Mouse (Mus musculus): Measurements from ENCODE around the gene Olfr1094. TPM values are rescaled to one million over a fixed set of nuclear protein-coding genes. Genes with fewer than 3 reads are reported as not detected.

Olfr1094 gene
- polyA plus RNA-seq (2014; fragmentation: Nextera tagmentation; extraction: Ambion mirVana) = not detected in 2 replicates

GRCm38 (mm10) chr2:86824363-86824762 lies at the start of gene Olfr1094:
Gene Olfr1094, plus strand, starts transcription at chr2:86824663.
- Histone ChIP-seq H3K4me3 (ENCODE audit: low read length) (no peak within 1 kb of the TSS), H3K4me2 (replicated peaks; ENCODE audit: low read depth, low read length) (no peak within 1 kb of the TSS), H3K9ac (ENCODE audit: low read depth, low read length) (no peak within 1 kb of the TSS), H3K27ac (ENCODE audit: low read depth, low read length) (no peak within 1 kb of the TSS), H3K36me3 (ENCODE audit: control insufficient read depth, insufficient read depth, low read length) (no peaks in the 10 kb centered on the region), H3K27me3 (ENCODE audit: control insufficient read depth, insufficient read depth, low read length) (no peaks in the 10 kb centered on the region), H3K4me1 (ENCODE audit: control insufficient read depth, insufficient read depth, low read length) (no peaks in the 10 kb centered on the region), H3K9me3 (ENCODE audit: control insufficient read depth, low read length) (no peaks in the 10 kb centered on the region)
- no peak for ATAC-seq (ENCODE audit: low FRiP score, low TSS enrichment)

GRCm38 (mm10) chr2:86782179-86782578 lies 42.3 kb upstream of the Olfr1094 start, which contains the start of gene Olfr1093:
Gene Olfr1093, plus strand, starts transcription at chr2:86782479.
- no peak for ATAC-seq (ENCODE audit: low FRiP score, low TSS enrichment)

GRCm38 (mm10) chr2:86809918-86810317 lies 14.5 kb upstream of the Olfr1094 start, which contains the start of gene Olfr141:
Gene Olfr141, minus strand, starts transcription at chr2:86810018.
- H3K4me1 ChIP-seq (ENCODE audit: control insufficient read depth, insufficient read depth, low read length) = no peaks in the 10 kb centered on the region
- no peaks in the 10 kb centered on the region for H3K27me3 ChIP-seq (ENCODE audit: control insufficient read depth, insufficient read depth, low read length)
- H3K27ac ChIP-seq (ENCODE audit: low read depth, low read length) = no peak within 1 kb of the TSS
- H3K4me2 ChIP-seq (replicated peaks; ENCODE audit: low read depth, low read length) = no peak within 1 kb of the TSS
- no peak within 1 kb of the TSS for H3K4me3 ChIP-seq (ENCODE audit: low read length)
- no peak for ATAC-seq (ENCODE audit: low FRiP score, low TSS enrichment)
- H3K9me3 ChIP-seq (ENCODE audit: control insufficient read depth, low read length) = no peaks in the 10 kb centered on the region
- H3K36me3 ChIP-seq (ENCODE audit: control insufficient read depth, insufficient read depth, low read length) = no peaks in the 10 kb centered on the region
- no peak within 1 kb of the TSS for H3K9ac ChIP-seq (ENCODE audit: low read depth, low read length)

More at GRCm38 (mm10) chr2:86782179-86782578, 42.3 kb upstream of the Olfr1094 start, which contains the start of gene Olfr1093:
- no peaks in the 10 kb centered on the region for H3K9me3 ChIP-seq (ENCODE audit: control insufficient read depth, low read length)
- 82% methylated on average over 2 of the region's 2 CpGs for WGBS
- no peaks in the 10 kb centered on the region for H3K36me3 ChIP-seq (ENCODE audit: control insufficient read depth, insufficient read depth, low read length)
- H3K27me3 ChIP-seq (ENCODE audit: control insufficient read depth, insufficient read depth, low read length) = no peaks in the 10 kb centered on the region
- no peaks in the 10 kb centered on the region for H3K4me1 ChIP-seq (ENCODE audit: control insufficient read depth, insufficient read depth, low read length)
- H3K4me2 ChIP-seq (replicated peaks; ENCODE audit: low read depth, low read length) = no peak within 1 kb of the TSS
- H3K9ac ChIP-seq (ENCODE audit: low read depth, low read length) = no peak within 1 kb of the TSS
- no peak within 1 kb of the TSS for H3K4me3 ChIP-seq (ENCODE audit: low read length)
- H3K27ac ChIP-seq (ENCODE audit: low read depth, low read length) = no peak within 1 kb of the TSS

- no peaks in the 10 kb centered on the region for H3K9me3 ChIP-seq (ENCODE audit: control insufficient read depth, low read length)
- no peaks in the 10 kb centered on the region for H3K27me3 ChIP-seq (ENCODE audit: control insufficient read depth, insufficient read depth, low read length)
- WGBS = 91% methylated on average over 3 of the region's 3 CpGs
- H3K36me3 ChIP-seq (ENCODE audit: control insufficient read depth, insufficient read depth, low read length) = no peaks in the 10 kb centered on the region
- no peak for ATAC-seq (ENCODE audit: low FRiP score, low TSS enrichment)
- H3K4me2 ChIP-seq (replicated peaks; ENCODE audit: low read depth, low read length) = no peak within 1 kb of the TSS
- H3K4me1 ChIP-seq (ENCODE audit: control insufficient read depth, insufficient read depth, low read length) = no peaks in the 10 kb centered on the region
- no peak within 1 kb of the TSS for H3K4me3 ChIP-seq (ENCODE audit: low read length)
- H3K27ac ChIP-seq (ENCODE audit: low read depth, low read length) = no peak within 1 kb of the TSS
- H3K9ac ChIP-seq (ENCODE audit: low read depth, low read length) = no peak within 1 kb of the TSS
Measured at GRCm38 (mm10) chr2:86851596-86851995, 27.1 kb downstream of the Olfr1094 start, which contains the start of gene Olfr1095. Gene Olfr1095, minus strand, starts transcription at chr2:86851696.

- Histone ChIP-seq H3K36me3 (ENCODE audit: control insufficient read depth, insufficient read depth, low read length) (no peaks in the 10 kb centered on the region), H3K27me3 (ENCODE audit: control insufficient read depth, insufficient read depth, low read length) (no peaks in the 10 kb centered on the region), H3K4me2 (replicated peaks; ENCODE audit: low read depth, low read length) (no peak within 1 kb of the TSS), H3K4me1 (ENCODE audit: control insufficient read depth, insufficient read depth, low read length) (no peaks in the 10 kb centered on the region), H3K9ac (ENCODE audit: low read depth, low read length) (no peak within 1 kb of the TSS), H3K9me3 (ENCODE audit: control insufficient read depth, low read length) (no peaks in the 10 kb centered on the region), H3K4me3 (ENCODE audit: low read length) (no peak within 1 kb of the TSS), H3K27ac (ENCODE audit: low read depth, low read length) (no peak within 1 kb of the TSS)
- ATAC-seq (ENCODE audit: low FRiP score, low TSS enrichment) = no peak
- 40% methylated on average over 1 of the region's 1 CpGs for WGBS
Measured at GRCm38 (mm10) chr2:86874702-86875101, 50.2 kb downstream of the Olfr1094 start, which contains the start of gene Gm13723. Gene Gm13723, minus strand, starts transcription at chr2:86874802.

Other genes starting within 250 kb of the Olfr1094 start
- not detected in 2 replicates for gene Olfr1082, start 225.7 kb upstream of the Olfr1094 start, polyA plus RNA-seq (2014; fragmentation: Nextera tagmentation; extraction: Ambion mirVana)
- not detected in 2 replicates for gene Olfr1084, start 184.9 kb upstream of the Olfr1094 start, polyA plus RNA-seq (2014; fragmentation: Nextera tagmentation; extraction: Ambion mirVana)
- not detected in 2 replicates for gene Olfr1085, start 162.6 kb upstream of the Olfr1094 start, polyA plus RNA-seq (2014; fragmentation: Nextera tagmentation; extraction: Ambion mirVana)
- gene Olfr1086, start 144.6 kb upstream of the Olfr1094 start, polyA plus RNA-seq (2014; fragmentation: Nextera tagmentation; extraction: Ambion mirVana) = not detected in 2 replicates
- not detected in 2 replicates for gene Olfr1087, start 126.3 kb upstream of the Olfr1094 start, polyA plus RNA-seq (2014; fragmentation: Nextera tagmentation; extraction: Ambion mirVana)
- not detected in 2 replicates for gene Olfr1089, start 91.0 kb upstream of the Olfr1094 start, polyA plus RNA-seq (2014; fragmentation: Nextera tagmentation; extraction: Ambion mirVana)
- not detected in 2 replicates for gene Olfr1090, start 65.7 kb upstream of the Olfr1094 start, polyA plus RNA-seq (2014; fragmentation: Nextera tagmentation; extraction: Ambion mirVana)
- gene Olfr1093, start 42.2 kb upstream of the Olfr1094 start, polyA plus RNA-seq (2014; fragmentation: Nextera tagmentation; extraction: Ambion mirVana) = not detected in 2 replicates
- gene Olfr141, start 14.6 kb upstream of the Olfr1094 start, polyA plus RNA-seq (2014; fragmentation: Nextera tagmentation; extraction: Ambion mirVana) = not detected in 2 replicates
- gene Olfr1095, start 27.0 kb downstream of the Olfr1094 start, polyA plus RNA-seq (2014; fragmentation: Nextera tagmentation; extraction: Ambion mirVana) = not detected in 2 replicates
- not detected in 2 replicates for gene Gm13723, start 50.1 kb downstream of the Olfr1094 start, polyA plus RNA-seq (2014; fragmentation: Nextera tagmentation; extraction: Ambion mirVana)
- not detected in 2 replicates for gene Olfr1097, start 67.6 kb downstream of the Olfr1094 start, polyA plus RNA-seq (2014; fragmentation: Nextera tagmentation; extraction: Ambion mirVana)
- gene Olfr1098, start 99.9 kb downstream of the Olfr1094 start, polyA plus RNA-seq (2014; fragmentation: Nextera tagmentation; extraction: Ambion mirVana) = not detected in 2 replicates
- not detected in 2 replicates for gene Olfr1099, start 136.0 kb downstream of the Olfr1094 start, polyA plus RNA-seq (2014; fragmentation: Nextera tagmentation; extraction: Ambion mirVana)
- not detected in 2 replicates for gene Olfr1100, start 155.3 kb downstream of the Olfr1094 start, polyA plus RNA-seq (2014; fragmentation: Nextera tagmentation; extraction: Ambion mirVana)
- gene Olfr1101, start 166.6 kb downstream of the Olfr1094 start, polyA plus RNA-seq (2014; fragmentation: Nextera tagmentation; extraction: Ambion mirVana) = not detected in 2 replicates
- gene Olfr1102, start 173.7 kb downstream of the Olfr1094 start, polyA plus RNA-seq (2014; fragmentation: Nextera tagmentation; extraction: Ambion mirVana) = not detected in 2 replicates
- gene Olfr1104, start 202.4 kb downstream of the Olfr1094 start, polyA plus RNA-seq (2014; fragmentation: Nextera tagmentation; extraction: Ambion mirVana) = not detected in 2 replicates
- not detected in 2 replicates for gene Olfr1105, start 211.9 kb downstream of the Olfr1094 start, polyA plus RNA-seq (2014; fragmentation: Nextera tagmentation; extraction: Ambion mirVana)
- not detected in 2 replicates for gene Olfr1106, start 227.6 kb downstream of the Olfr1094 start, polyA plus RNA-seq (2014; fragmentation: Nextera tagmentation; extraction: Ambion mirVana)